Mouse (Mus musculus): ENCODE results near the gene Alox5ap.

The Alox5ap gene

DNA sequence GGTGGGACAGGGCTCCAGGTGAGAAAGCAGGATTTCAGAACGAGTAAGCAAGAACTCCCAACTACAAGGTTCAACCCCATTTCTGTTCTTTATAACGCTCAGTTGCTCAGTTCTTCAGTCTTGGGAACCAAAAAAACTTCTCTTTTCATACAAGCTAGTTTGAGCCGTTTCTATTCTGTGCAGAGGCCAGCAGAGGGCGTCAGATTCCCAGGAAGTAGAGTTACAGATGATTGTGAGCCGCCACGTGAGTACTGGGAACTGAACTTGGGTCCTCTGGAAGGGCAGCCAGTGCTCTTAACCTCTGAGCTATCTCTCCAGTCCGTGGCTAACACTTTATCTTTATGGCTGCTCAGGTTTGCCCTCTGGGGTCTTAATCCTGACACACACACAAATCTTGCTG, 3.1 kb upstream of the Alox5ap start:
- no peak for DNase-seq

GRCm38 (mm10) chr5:149261866-149262265, 2.7 kb upstream of the Alox5ap start:
- DNase-seq = peak in 1 of 2 experiments; percentile 32

DNA sequence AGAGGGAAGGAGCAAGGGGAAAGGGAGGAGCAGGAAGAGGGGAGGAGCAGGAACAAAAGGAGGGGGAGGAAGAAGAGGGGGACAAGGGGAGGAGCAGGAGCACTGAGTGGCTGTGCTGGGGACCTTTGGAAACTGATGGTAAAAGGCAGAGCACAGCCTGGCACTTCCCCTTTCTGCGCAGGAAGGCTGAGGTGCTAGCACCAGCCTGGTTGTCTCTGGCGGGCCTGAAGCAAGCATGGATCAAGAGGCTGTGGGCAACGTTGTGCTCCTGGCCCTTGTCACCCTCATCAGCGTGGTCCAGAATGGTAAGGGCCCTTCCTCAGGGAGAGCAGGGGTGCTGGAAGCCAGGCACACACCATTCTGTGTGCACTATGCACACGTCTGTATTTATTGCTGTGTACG, 312 bp downstream of the Alox5ap start:
- peak; percentile 47 to 52 for DNase-seq

DNA sequence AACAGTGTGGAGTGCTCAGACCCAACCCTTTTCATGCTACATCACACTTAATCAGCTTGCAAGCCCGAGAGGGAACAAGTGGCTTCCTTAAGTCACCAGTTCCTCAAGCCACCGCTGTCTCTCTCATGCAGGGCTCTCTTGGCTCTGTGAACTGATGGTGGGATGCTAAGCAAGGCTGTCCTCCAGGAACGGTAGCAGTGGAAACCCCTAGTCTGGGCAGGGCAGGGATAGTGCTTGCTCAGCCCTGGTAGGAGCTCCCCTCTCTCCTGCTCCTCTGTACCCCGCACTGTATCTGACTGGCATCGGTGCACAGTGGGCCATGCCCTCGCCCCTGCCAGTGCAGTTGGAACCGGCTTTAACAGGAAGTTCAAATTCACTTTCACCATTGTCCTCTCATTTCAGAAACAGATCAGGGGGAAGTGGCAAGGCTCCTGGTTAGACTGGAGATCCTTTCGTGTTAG, 2.2 kb downstream of the Alox5ap start:
- DNase-seq = peak in 1 of 2 experiments; percentile 33

DNA sequence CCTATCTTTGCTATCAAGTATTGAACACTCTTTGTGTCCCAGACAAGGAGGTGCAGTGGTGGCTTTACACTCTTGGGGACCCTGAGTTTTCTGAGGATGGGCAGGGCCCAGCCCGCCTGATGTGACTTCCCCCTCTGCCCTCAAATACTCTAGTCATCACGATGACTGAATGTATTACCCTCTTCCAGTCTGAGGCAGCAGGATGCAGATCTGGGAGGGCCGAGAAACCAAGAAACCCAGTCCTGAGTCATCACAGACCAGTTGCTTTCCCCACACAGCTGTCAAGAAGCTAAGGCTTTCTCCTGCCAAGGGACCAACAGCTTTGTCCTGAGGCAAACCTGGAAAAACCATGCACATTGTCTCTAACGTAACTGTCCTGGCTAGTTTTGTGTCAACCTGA, 2.9 kb downstream of the Alox5ap start:
- no peak for DNase-seq

GRCm38 (mm10) chr5:149271291-149271690, 6.7 kb downstream of the Alox5ap start:
- no peak for DNase-seq

DNA sequence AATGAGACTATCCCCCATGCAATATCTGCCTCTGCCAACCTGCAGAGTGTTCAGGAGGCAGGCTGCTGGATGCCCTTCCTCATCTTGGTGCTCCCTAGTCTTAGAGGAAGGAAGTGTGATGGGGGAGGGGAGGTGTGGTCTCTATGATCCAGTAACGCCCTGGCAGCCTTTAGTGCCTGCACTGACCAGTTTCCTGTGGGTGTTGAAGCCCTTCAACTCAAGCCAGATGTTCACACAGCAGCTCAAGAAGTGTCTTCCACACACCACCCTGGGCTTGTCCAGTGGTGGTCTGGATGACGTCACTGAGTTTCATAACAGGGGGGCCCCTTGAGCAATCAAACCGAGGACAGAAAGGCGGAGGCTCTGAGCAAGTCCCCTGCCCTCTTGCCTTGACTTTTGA, 8.0 kb downstream of the Alox5ap start:
- peak; percentile 71 to 75 for DNase-seq

- peak; percentile 77 to 78 for DNase-seq
Observed at GRCm38 (mm10) chr5:149274390-149275104, 10.0 kb downstream of the Alox5ap start.

DNA sequence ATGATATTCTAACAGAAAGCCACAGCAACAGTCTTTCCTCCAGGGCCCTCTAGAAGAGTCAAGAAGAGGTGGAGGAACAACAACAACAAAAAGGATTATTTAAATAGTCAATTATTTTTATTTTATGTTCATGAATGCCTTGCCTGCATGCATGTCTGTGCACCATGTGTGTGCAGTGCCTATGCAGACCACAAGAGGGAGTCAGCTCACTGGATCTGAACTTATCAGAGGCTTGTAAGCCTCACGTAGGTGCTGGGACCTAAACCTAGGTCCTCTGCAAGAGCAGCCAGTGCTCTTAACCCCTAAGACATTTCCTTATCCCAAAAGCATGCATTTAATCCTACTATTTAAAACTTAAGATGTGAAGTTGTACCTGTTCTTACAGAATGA, 10.5 kb downstream of the Alox5ap start:
- DNase-seq = no peak

DNA sequence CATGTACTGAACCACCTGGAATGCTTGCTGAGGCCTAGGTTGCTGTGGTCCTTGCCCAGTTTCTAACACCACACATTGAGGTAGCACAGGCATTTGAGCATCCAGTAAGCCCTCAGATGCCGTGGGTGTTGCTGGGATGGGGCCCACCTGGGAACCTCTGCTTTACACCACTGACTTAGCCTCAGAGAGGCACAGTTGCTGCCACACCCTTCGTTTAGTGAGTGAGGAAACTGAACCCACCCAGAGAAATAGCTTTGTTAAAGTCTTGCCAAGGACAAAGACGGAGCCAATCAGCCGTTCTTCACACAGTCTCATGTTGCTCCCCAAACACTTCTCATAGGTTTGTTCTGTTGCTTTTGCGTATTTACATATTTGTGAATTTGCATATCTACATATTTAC, 13.0 kb downstream of the Alox5ap start:
- DNase-seq = no peak

- peak in 1 of 2 experiments; percentile 47 for DNase-seq
Observed at GRCm38 (mm10) chr5:149279273-149279844, 14.8 kb downstream of the Alox5ap start.

DNA sequence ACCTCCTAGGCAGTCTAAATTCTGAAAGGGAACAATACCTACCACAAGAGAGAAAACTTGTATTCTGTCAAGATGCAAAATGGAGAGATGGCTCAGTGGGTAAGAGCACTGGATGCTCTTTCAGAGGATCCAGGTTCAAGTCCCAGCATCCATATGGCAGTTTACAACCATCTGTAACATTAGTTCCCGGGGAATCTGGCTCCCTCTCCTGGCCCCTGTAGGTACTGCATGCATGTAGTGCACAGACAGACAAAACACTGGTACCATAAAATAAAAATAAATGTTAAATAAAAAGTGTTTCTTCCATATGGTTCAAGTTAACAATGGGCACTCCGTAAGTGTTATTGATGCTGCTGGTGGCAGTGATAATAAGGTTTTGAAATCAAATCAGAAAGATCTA, 18.4 kb downstream of the Alox5ap start:
- DNase-seq = no peak

GRCm38 (mm10) chr5:149283821-149284220, 19.3 kb downstream of the Alox5ap start:
- no peak for DNase-seq

DNA sequence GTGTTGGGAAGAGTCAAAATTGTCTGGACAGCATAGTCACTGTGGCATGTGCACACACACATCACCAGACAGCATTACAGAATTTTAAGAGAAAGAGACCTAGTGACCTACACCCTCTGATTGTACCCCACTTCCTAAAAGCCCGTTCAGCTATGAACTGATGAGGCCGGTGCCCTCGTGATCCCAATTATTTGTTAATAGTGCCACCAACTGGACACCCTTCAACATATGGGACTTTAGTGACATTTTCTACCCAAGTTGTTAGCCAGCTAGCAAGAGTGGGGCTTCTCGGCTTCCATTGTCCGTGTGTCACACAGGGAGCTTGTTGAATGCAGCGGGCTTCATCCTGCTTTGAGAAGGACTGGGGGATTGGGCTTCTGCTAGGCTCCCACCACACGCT, 21.5 kb downstream of the Alox5ap start:
- DNase-seq = no peak

DNA sequence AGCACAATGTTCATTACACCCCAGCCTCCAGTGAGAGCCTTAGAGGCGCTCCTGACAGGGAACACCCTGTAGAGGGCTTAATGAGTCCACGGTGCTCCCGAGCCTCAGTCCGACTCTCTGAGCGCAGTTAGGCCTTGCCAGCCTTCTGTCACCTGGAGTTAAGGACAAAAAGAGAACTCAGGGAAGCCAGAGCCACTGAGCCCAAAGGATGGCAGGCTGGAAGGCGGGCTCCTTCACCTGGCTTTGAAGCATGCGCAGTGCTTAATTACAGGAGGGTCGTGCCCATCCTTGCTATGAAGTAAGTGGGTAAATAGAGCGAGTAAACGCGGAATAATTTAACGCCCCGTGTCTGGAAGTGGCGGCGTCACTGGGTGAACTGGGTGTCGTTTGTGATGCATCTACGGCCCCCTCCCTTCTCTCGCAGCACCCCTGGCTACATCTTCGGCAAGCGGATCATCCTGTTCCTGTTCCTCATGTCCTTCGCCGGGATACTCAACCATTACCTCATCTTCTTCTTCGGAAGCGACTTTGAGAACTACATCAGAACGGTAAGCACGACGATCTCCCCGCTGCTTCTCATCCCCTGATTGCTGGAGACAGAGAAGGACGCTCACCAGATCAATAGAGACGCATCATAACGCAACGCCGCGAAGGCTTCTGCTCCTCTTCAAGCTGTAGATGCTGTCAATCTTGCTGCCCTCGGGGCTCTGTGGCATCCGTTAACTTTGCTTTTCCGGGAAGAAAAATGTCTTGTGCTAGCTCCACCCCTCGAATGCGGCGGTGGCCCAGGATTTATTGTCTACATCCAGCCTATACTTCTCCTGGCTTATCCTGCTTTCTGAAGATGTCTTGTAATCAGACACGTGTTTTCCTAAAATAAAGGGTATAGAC, 22.8 kb downstream of the Alox5ap start:
- no peak for DNase-seq

GRCm38 (mm10) chr5:149291266-149291665, 26.7 kb downstream of the Alox5ap start:
- DNase-seq = no peak

- no peak for DNase-seq
Observed at GRCm38 (mm10) chr5:149293071-149293470, 28.5 kb downstream of the Alox5ap start.

DNA sequence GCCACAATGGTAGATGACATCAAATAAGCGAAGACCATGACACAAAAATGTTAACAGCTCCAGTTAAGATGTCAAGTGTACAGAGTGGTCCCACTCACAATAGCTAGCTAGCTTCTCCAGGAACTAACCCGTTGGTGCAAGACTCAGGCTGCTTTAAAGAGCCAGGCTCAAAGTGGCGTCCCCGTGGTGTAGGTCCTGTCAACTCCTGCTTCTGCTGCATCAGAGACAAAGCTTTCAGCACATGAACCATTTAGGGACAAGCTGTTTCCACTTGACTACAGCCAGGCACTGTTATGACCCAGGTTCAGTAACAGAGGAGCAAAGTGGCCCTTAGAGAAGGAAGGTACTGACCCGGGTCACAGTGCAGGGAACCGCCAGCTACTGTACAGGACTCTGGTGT, 32.2 kb downstream of the Alox5ap start:
- DNase-seq = no peak

GRCm38 (mm10) chr5:149297464-149297863, 32.9 kb downstream of the Alox5ap start:
- no peak for DNase-seq

DNA sequence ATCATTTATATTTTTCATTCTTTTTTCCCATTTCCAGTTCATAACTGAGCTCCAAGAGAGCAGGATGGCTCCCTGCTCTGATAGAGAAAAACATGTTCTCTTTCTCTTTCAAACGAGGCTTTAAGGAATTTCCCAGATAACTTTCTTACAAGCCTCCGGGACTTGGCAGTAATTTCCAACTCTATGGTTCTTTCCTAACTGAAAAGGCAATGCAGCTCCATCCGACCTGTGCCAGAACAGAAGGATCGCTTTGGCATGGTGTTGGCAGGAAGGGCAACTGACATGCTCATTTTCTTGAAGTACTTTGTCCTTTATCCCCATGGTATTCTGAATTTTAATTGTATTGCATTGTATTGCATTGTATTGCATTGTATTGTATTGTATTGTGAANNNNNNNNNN, 33.7 kb downstream of the Alox5ap start:
- DNase-seq = no peak

GRCm38 (mm10) chr5:149312884-149313652, 48.5 kb downstream of the Alox5ap start:
- peak; percentile 34 to 47 for DNase-seq

DNA sequence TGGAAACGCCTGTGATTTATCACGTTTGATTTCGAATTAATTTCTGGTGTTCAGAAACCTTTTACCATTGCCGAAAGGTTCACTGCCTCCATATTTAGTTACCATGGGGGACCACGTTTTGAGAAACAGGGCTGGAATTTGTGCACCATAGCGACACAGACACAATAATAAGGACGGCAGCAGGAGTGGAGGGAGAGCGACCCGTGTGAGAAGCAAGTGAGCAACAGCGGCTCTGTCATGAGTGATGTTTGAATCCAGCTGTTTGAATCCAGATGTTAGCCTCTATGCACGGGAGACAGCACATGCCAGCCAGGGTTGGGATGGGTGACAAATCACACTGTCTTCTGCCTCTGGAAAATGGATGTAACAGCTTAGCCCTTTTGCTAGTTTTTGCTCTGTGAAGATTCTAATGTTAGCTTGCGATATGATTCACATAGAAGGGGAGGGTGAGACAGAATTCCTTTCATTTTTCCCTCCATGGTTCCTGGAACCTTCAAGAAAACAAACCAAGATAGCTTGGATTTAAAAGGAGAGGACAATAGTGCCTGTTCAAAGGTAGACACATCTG, 50.0 kb downstream of the Alox5ap start:
- DNase-seq = peak in 1 of 2 experiments; percentile 19

Data from lung, postnatal 4 days (tissue).